Mouse (Mus musculus): ENCODE measurements at regions not wholly inside any gene's neighbourhood (a gene's known extent, or its start where the extent isn't known, plus 50 kb on each side); places are given as distances from the start of the nearest gene placed in this dataset.

GRCm38 (mm10) chr2:12776866-12777265 is 147.0 kb upstream of the Pter start:
- no peaks in the 10 kb centered on the region for H3K27me3 ChIP-seq (ENCODE audit: control insufficient read depth, insufficient read depth, low read length)
- no peak for DNase-seq (ENCODE audit: low read depth in 1 of 2, low spot score in 2 of 2)
- no peaks in the 10 kb centered on the region for H3K4me1 ChIP-seq (ENCODE audit: control insufficient read depth, insufficient read depth, insufficient read length)
- WGBS, result 79% methylated on average over 3 of the region's 3 CpGs
- TF ChIP-seq POLR2A (IDR thresholded peaks at IDR 0.05; ENCODE audit: low read depth, low read length), result no peak
- no peak for TF ChIP-seq CTCF (IDR thresholded peaks at IDR 0.05; ENCODE audit: extremely low read depth, insufficient read depth, insufficient read length, insufficient replicate concordance)
- no peak overlapping the region for H3K4me3 ChIP-seq (ENCODE audit: extremely low read depth, insufficient read depth, insufficient read length)
- no peaks in the 10 kb centered on the region for H3K36me3 ChIP-seq (ENCODE audit: control insufficient read depth, insufficient read depth, low read length)
- H3K27ac ChIP-seq (ENCODE audit: insufficient read depth, low read length), result no peak overlapping the region

GRCm38 (mm10) chr2:12777696-12778095 is 146.1 kb upstream of the Pter start:
- H3K4me3 ChIP-seq (ENCODE audit: extremely low read depth, insufficient read depth, insufficient read length), result no peak overlapping the region
- 48% methylated on average over 2 of the region's 2 CpGs for WGBS
- no peak for DNase-seq (ENCODE audit: low read depth in 1 of 2, low spot score in 2 of 2)

GRCm38 (mm10) chr2:12792596-12792995 is 131.2 kb upstream of the Pter start:
- TF ChIP-seq POLR2A (IDR thresholded peaks at IDR 0.05; ENCODE audit: low read depth, low read length), result no peak
- TF ChIP-seq CTCF (IDR thresholded peaks at IDR 0.05; ENCODE audit: extremely low read depth, insufficient read depth, insufficient read length, insufficient replicate concordance), result no peak
- no peak overlapping the region for H3K4me3 ChIP-seq (ENCODE audit: extremely low read depth, insufficient read depth, insufficient read length)
- WGBS, result 74% methylated on average over 2 of the region's 2 CpGs

More at GRCm38 (mm10) chr2:12777696-12778095, 146.1 kb upstream of the Pter start:
- no peak overlapping the region for H3K27ac ChIP-seq (ENCODE audit: insufficient read depth, low read length)
- H3K4me1 ChIP-seq (ENCODE audit: control insufficient read depth, insufficient read depth, insufficient read length), result no peaks in the 10 kb centered on the region
- no peaks in the 10 kb centered on the region for H3K27me3 ChIP-seq (ENCODE audit: control insufficient read depth, insufficient read depth, low read length)
- no peaks in the 10 kb centered on the region for H3K36me3 ChIP-seq (ENCODE audit: control insufficient read depth, insufficient read depth, low read length)
- TF ChIP-seq CTCF (IDR thresholded peaks at IDR 0.05; ENCODE audit: extremely low read depth, insufficient read depth, insufficient read length, insufficient replicate concordance) (no peak), POLR2A (IDR thresholded peaks at IDR 0.05; ENCODE audit: low read depth, low read length) (no peak)

GRCm38 (mm10) chr2:12797615-12798169 is 126.1 kb upstream of the Pter start:
- Histone ChIP-seq H3K4me1 (ENCODE audit: control insufficient read depth, insufficient read depth, insufficient read length) (no peaks in the 10 kb centered on the region), H3K27ac (ENCODE audit: insufficient read depth, low read length) (no peak overlapping the region), H3K36me3 (ENCODE audit: control insufficient read depth, insufficient read depth, low read length) (no peaks in the 10 kb centered on the region), H3K4me3 (ENCODE audit: extremely low read depth, insufficient read depth, insufficient read length) (no peak overlapping the region), H3K27me3 (ENCODE audit: control insufficient read depth, insufficient read depth, low read length) (no peaks in the 10 kb centered on the region)
- no peak for TF ChIP-seq POLR2A (IDR thresholded peaks at IDR 0.05; ENCODE audit: low read depth, low read length)
- no peak for TF ChIP-seq CTCF (IDR thresholded peaks at IDR 0.05; ENCODE audit: extremely low read depth, insufficient read depth, insufficient read length, insufficient replicate concordance)
- WGBS, result 62% methylated on average over 1 of the region's 1 CpGs
- no peak for DNase-seq (ENCODE audit: low read depth in 1 of 2, low spot score in 2 of 2)

More at GRCm38 (mm10) chr2:12792596-12792995, 131.2 kb upstream of the Pter start:
- no peak overlapping the region for H3K27ac ChIP-seq (ENCODE audit: insufficient read depth, low read length)
- no peaks in the 10 kb centered on the region for H3K36me3 ChIP-seq (ENCODE audit: control insufficient read depth, insufficient read depth, low read length)
- no peaks in the 10 kb centered on the region for H3K27me3 ChIP-seq (ENCODE audit: control insufficient read depth, insufficient read depth, low read length)
- H3K4me1 ChIP-seq (ENCODE audit: control insufficient read depth, insufficient read depth, insufficient read length), result no peaks in the 10 kb centered on the region
- DNase-seq (ENCODE audit: low read depth in 1 of 2, low spot score in 2 of 2), result no peak

- WGBS, result 94% methylated on average over 4 of the region's 4 CpGs
- TF ChIP-seq CTCF (IDR thresholded peaks at IDR 0.05; ENCODE audit: extremely low read depth, insufficient read depth, insufficient read length, insufficient replicate concordance) (no peak), POLR2A (IDR thresholded peaks at IDR 0.05; ENCODE audit: low read depth, low read length) (no peak)
- DNase-seq (ENCODE audit: low read depth in 1 of 2, low spot score in 2 of 2), result no peak
Measured at GRCm38 (mm10) chr2:12799153-12799925, 124.5 kb upstream of the Pter start.

GRCm38 (mm10) chr2:12802667-12803066 is 121.2 kb upstream of the Pter start:
- DNase-seq (ENCODE audit: low read depth in 1 of 2, low spot score in 2 of 2), result no peak
- no peaks in the 10 kb centered on the region for H3K36me3 ChIP-seq (ENCODE audit: control insufficient read depth, insufficient read depth, low read length)
- WGBS, result 82% methylated on average over 1 of the region's 1 CpGs
- TF ChIP-seq POLR2A (IDR thresholded peaks at IDR 0.05; ENCODE audit: low read depth, low read length) (no peak), CTCF (IDR thresholded peaks at IDR 0.05; ENCODE audit: extremely low read depth, insufficient read depth, insufficient read length, insufficient replicate concordance) (no peak)
- no peak overlapping the region for H3K4me3 ChIP-seq (ENCODE audit: extremely low read depth, insufficient read depth, insufficient read length)
- no peaks in the 10 kb centered on the region for H3K4me1 ChIP-seq (ENCODE audit: control insufficient read depth, insufficient read depth, insufficient read length)
- no peaks in the 10 kb centered on the region for H3K27me3 ChIP-seq (ENCODE audit: control insufficient read depth, insufficient read depth, low read length)
- no peak overlapping the region for H3K27ac ChIP-seq (ENCODE audit: insufficient read depth, low read length)

More at GRCm38 (mm10) chr2:12799153-12799925, 124.5 kb upstream of the Pter start:
- Histone ChIP-seq H3K36me3 (ENCODE audit: control insufficient read depth, insufficient read depth, low read length) (no peaks in the 10 kb centered on the region), H3K27me3 (ENCODE audit: control insufficient read depth, insufficient read depth, low read length) (no peaks in the 10 kb centered on the region), H3K4me3 (ENCODE audit: extremely low read depth, insufficient read depth, insufficient read length) (no peak overlapping the region), H3K4me1 (ENCODE audit: control insufficient read depth, insufficient read depth, insufficient read length) (no peaks in the 10 kb centered on the region), H3K27ac (ENCODE audit: insufficient read depth, low read length) (no peak overlapping the region)

GRCm38 (mm10) chr2:12805096-12805495 is 118.7 kb upstream of the Pter start:
- no peaks in the 10 kb centered on the region for H3K4me1 ChIP-seq (ENCODE audit: control insufficient read depth, insufficient read depth, insufficient read length)
- WGBS, result 77% methylated on average over 2 of the region's 2 CpGs
- no peak overlapping the region for H3K4me3 ChIP-seq (ENCODE audit: extremely low read depth, insufficient read depth, insufficient read length)
- no peak for TF ChIP-seq POLR2A (IDR thresholded peaks at IDR 0.05; ENCODE audit: low read depth, low read length)
- no peak for TF ChIP-seq CTCF (IDR thresholded peaks at IDR 0.05; ENCODE audit: extremely low read depth, insufficient read depth, insufficient read length, insufficient replicate concordance)
- no peaks in the 10 kb centered on the region for H3K27me3 ChIP-seq (ENCODE audit: control insufficient read depth, insufficient read depth, low read length)
- H3K36me3 ChIP-seq (ENCODE audit: control insufficient read depth, insufficient read depth, low read length), result no peaks in the 10 kb centered on the region
- no peak overlapping the region for H3K27ac ChIP-seq (ENCODE audit: insufficient read depth, low read length)
- no peak for DNase-seq (ENCODE audit: low read depth in 1 of 2, low spot score in 2 of 2)
